Mouse (Mus musculus): ENCODE results near the gene Gm20388.

DNA sequence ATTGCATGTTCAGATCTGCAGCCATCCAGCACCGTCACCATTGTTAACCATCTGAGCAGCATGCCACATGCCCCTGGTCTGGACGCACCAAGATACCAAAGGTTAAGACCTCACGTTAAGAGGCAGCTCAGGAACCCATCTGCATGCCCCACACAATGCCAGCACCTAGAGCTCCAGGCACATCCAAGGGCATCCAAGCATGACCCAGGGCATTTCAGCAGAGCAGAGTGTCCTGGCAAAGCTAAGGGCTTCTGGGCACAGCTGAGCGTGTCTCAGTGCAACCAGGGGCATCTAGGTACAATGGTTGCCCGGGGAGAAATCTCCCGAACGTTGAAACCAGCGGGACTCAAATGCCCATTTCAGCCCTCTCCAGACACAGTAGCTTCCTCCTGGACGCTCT lies 2690.0 kb downstream of the Gm20388 start:
- TF ChIP-seq TAL1 (conservative IDR thresholded peaks at IDR 0.05; ENCODE audit: low read depth, low read length): no peak
- TF ChIP-seq CTCF (IDR thresholded peaks at IDR 0.05; ENCODE audit: low read depth, low read length): no peak

All from G1E (cell line).